Mouse (Mus musculus): ENCODE measurements around the gene Tmem192.
"Not testable (repeated sequence)": the region's sequence is repeated elsewhere in the genome, so short reads cannot be mapped to it uniquely, and the experiment has no call there.

Tmem192 gene

DNA sequence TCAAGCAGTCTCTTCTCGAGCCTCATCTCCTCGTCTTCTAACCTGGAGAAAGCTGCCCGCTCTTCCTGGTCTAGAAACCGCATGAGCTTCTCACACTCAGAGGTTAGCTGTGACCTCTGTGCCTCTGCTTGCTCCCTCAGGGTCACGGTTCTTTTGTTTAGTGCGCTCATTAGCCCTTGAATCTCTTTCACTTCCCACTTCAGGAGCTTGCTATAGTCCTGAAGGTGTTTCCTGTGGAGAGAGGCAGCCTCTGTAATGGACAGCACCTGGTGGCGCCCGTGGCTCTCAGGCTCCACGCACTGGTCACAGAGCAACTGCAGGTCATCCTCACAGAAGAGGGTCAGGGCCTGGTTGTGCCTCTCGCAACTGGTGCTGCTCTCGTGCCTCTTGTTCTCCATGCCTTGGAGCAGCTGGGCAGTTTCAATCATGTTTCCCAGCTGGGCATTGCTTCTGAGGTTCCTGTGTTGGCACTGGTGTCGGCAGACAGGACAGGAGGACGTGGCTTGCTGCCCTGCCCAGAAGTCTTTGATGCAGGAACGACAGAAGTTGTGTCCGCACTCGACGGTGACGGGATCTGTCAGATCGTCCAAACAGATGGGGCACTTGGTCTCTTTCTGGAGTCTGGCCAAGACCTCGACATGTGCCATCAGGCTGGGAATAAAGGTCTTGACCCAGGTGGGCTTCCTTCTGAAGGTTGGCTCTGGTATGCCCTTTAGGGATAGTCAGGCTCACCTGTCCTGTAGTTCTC is 36.3 kb downstream of the Tmem192 start:
- no peak for DNase-seq

DNA sequence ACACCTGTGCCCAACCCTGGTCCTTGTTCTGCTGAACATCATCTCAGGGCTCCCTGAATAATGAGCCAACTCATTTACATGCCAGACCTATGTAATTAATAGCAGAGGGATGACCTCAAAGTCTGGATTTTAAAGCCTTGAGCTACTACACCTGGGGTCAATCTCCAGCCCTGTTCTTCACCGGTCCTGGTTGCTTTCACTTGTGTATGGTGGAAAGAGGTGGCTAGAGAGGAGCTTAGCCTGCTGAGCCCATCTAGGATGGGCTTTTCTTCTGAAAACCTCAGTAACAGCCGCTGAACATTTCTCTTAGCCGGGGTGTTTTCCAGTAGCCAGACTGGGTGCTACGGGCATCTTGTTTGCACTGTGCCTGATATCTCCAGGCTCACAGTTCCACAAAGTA is 40.7 kb downstream of the Tmem192 start, which contains the start of gene Trim75:
Gene Trim75 (minus strand): TSS at position 101 of the 400 bp plus-strand sequence.
- no peak for DNase-seq

DNA sequence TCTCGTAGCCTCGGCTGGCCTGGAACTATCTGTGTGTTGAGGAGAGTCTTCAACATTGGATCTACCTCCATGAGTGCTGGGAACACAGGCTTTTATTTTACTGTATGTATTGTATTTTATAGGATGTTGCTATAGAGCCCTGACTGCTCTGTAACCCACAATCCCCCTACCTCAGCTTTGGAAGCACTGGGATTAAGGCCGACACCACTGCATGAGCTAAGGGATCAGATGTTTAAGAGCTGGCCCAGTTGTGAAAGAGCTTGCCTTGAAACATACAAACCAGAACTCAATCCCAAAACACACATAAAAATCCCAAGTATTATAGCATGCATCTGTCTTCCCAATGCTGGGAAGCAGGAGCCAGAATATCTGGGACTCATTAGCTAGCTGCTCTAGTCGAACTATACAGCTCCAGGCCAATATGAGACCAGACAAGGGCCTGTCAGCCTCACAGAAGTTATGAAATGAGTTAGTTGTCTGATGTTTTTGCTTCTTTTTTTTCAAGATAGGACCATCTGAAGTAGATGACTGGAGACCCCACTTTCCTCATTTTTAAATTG is 51.9 kb downstream of the Tmem192 start:
- DNase-seq, result no peak

DNA sequence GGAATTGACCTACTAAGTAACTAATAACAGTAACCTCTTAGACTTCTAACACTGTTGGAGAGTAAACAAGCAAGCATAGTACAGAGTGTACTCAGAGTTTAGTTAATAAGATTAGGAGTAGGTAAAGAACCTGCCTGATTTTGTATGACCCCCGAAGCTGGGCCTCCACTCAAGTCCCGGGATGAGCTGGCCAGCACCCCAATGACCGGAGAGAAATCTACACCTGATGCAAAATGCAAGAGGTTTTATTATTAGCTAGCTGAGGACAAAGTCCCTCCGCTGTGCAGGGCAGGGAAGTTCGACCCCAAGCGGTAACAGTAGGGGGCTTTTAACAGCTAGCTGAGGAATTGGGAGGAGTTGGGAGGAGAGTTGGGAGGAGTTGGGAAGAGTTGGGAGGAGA is 60.6 kb downstream of the Tmem192 start:
- not testable (repeated sequence) for DNase-seq

DNA sequence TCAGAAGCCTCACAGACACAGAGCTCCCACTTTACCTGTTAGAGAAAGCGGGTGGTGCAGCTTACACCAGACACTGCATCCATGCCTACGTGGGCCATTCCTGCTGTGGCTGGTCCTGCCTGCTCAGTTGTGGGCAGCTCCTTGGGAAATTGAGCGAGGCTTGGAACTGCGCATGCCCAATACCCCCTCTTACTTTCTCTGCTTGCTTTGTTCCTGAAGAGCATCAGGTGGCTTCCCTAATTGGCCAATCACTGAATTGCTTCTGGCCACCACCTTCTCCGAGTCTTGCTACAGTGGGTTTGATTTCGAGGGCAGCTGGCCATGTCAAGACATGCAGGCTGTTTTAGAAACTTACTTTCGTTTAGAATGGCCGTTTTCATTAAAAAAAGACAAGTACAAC is 71.4 kb downstream of the Tmem192 start, which contains the start of the genes Trim61 and Trim60:
Gene Trim61 (minus strand): TSS at position 101 of the 400 bp plus-strand sequence.
Gene Trim60 (minus strand): TSS at position 162 of the 400 bp plus-strand sequence.
- DNase-seq, result no peak
